Mouse (Mus musculus) erythroblast, embryonic 14.5 days (primary cell): ENCODE results near the gene Tmprss13. TPM values are rescaled to one million over a fixed set of nuclear protein-coding genes. Genes with fewer than 3 reads are reported as not detected.

Experiments
- H3K27me3 ChIP-seq: 2 replicates; pipeline ENCODE4 v1.6.1; 2012; ENCODE audit warnings: inconsistent platforms; ENCODE audit not compliant: control insufficient read depth
- H3K36me3 ChIP-seq: 2 replicates; pipeline ENCODE4 v1.6.1; 2012; ENCODE audit warnings: mild to moderate bottlenecking, inconsistent platforms; ENCODE audit not compliant: control insufficient read depth
- H3K4me1 ChIP-seq: 2 replicates; pipeline ENCODE4 v1.6.1; 2012; ENCODE audit warnings: inconsistent platforms; ENCODE audit not compliant: control insufficient read depth
- H3K4me3 ChIP-seq: replicated peaks from 2 replicates; pipeline ENCODE3; 2012; ENCODE audit warnings: moderate library complexity, mild to moderate bottlenecking, inconsistent platforms
- H3K9me3 ChIP-seq: 2 replicates; pipeline ENCODE4 v1.6.1; 2012; ENCODE audit warnings: low read length, inconsistent platforms, mixed read lengths; ENCODE audit not compliant: control insufficient read depth
- GATA1 ChIP-seq: IDR thresholded peaks from 2 replicates; pipeline ENCODE4 v1.6.1; 2012; ENCODE audit warnings: low read length, inconsistent platforms, mixed read lengths
- TAL1 ChIP-seq: IDR thresholded peaks from 3 replicates; pipeline ENCODE4 v1.6.1; 2012; ENCODE audit warnings: low read length, inconsistent platforms, mixed read lengths
- polyA plus RNA-seq: library from polyadenylated mRNA; stranded (reverse); fragments of >175 nt; gene quantifications from 2 replicates; pipeline ENCODE4 v1.2.3, GENCODE M21; 2012

Gene Tmprss13
- polyA plus RNA-seq, 1 experiment, result not detected

GRCm38 (mm10) chr9:45299231-45300006, 19.5 kb upstream of the Tmprss13 start:
- Histone ChIP-seq H3K27me3 (no peaks in the 10 kb centered on the region), H3K36me3 (no peaks in the 10 kb centered on the region), H3K4me1 (peaks cover 6% of the 10 kb centered on the region), H3K9me3 (no peaks in the 10 kb centered on the region), H3K4me3 (no peak overlapping the region)
- TF ChIP-seq GATA1 (no peak), TAL1 (no peak)

GRCm38 (mm10) chr9:45300422-45301104, 18.3 kb upstream of the Tmprss13 start:
- Histone ChIP-seq H3K4me3 (peak overlapping the region; percentile 22), H3K36me3 (no peaks in the 10 kb centered on the region), H3K9me3 (no peaks in the 10 kb centered on the region), H3K27me3 (no peaks in the 10 kb centered on the region), H3K4me1 (peaks cover 6% of the 10 kb centered on the region)
- no peak for TF ChIP-seq GATA1
- TF ChIP-seq TAL1, result no peak

- H3K36me3 ChIP-seq, result no peaks in the 10 kb centered on the region
- no peak overlapping the region for H3K4me3 ChIP-seq
- H3K4me1 ChIP-seq, result peaks cover 6% of the 10 kb centered on the region
- H3K9me3 ChIP-seq, result no peaks in the 10 kb centered on the region
- no peaks in the 10 kb centered on the region for H3K27me3 ChIP-seq
- TF ChIP-seq GATA1 (no peak), TAL1 (no peak)
These were observed 17.1 kb upstream of the Tmprss13 start for GRCm38 (mm10) chr9:45301771-45302170.

GRCm38 (mm10) chr9:45306746-45307410, 12.0 kb upstream of the Tmprss13 start:
- no peak overlapping the region for H3K4me3 ChIP-seq
- H3K4me1 ChIP-seq, result no peaks in the 10 kb centered on the region
- no peaks in the 10 kb centered on the region for H3K9me3 ChIP-seq
- H3K36me3 ChIP-seq, result no peaks in the 10 kb centered on the region
- H3K27me3 ChIP-seq, result no peaks in the 10 kb centered on the region
- no peak for TF ChIP-seq TAL1

GRCm38 (mm10) chr9:45308521-45308920, 10.4 kb upstream of the Tmprss13 start:
- no peaks in the 10 kb centered on the region for H3K36me3 ChIP-seq
- no peaks in the 10 kb centered on the region for H3K9me3 ChIP-seq
- TF ChIP-seq GATA1, result no peak
- no peak for TF ChIP-seq TAL1
- H3K4me3 ChIP-seq, result no peak overlapping the region
- no peaks in the 10 kb centered on the region for H3K27me3 ChIP-seq
- H3K4me1 ChIP-seq, result no peaks in the 10 kb centered on the region

- no peaks in the 10 kb centered on the region for H3K9me3 ChIP-seq
- H3K36me3 ChIP-seq, result no peaks in the 10 kb centered on the region
- no peak overlapping the region for H3K4me3 ChIP-seq
- TF ChIP-seq GATA1 (no peak), TAL1 (no peak)
- H3K4me1 ChIP-seq, result no peaks in the 10 kb centered on the region
- H3K27me3 ChIP-seq, result no peaks in the 10 kb centered on the region
These were observed 7.0 kb upstream of the Tmprss13 start for GRCm38 (mm10) chr9:45311858-45312257.

GRCm38 (mm10) chr9:45313913-45314312, 5.0 kb upstream of the Tmprss13 start:
- Histone ChIP-seq H3K27me3 (peaks cover 3% of the 10 kb centered on the region; the same call in 1 of the 2 replicates), H3K4me3 (no peak overlapping the region), H3K9me3 (no peaks in the 10 kb centered on the region), H3K4me1 (no peaks in the 10 kb centered on the region), H3K36me3 (no peaks in the 10 kb centered on the region)
- no peak for TF ChIP-seq TAL1
- TF ChIP-seq GATA1, result no peak

- H3K27me3 ChIP-seq, result peaks cover 7% of the 10 kb centered on the region; the same call in 1 of the 2 replicates
- no peaks in the 10 kb centered on the region for H3K36me3 ChIP-seq
- no peak overlapping the region for H3K4me3 ChIP-seq
- no peaks in the 10 kb centered on the region for H3K9me3 ChIP-seq
- H3K4me1 ChIP-seq, result no peaks in the 10 kb centered on the region
- TF ChIP-seq GATA1, result no peak
- no peak for TF ChIP-seq TAL1
These were observed 1.3 kb upstream of the Tmprss13 start for GRCm38 (mm10) chr9:45317635-45318034.

GRCm38 (mm10) chr9:45321465-45321864, 2.6 kb downstream of the Tmprss13 start:
- H3K4me3 ChIP-seq, result no peak overlapping the region
- no peak for TF ChIP-seq GATA1
- no peaks in the 10 kb centered on the region for H3K9me3 ChIP-seq
- H3K27me3 ChIP-seq, result peaks cover 7% of the 10 kb centered on the region; the same call in 1 of the 2 replicates
- H3K36me3 ChIP-seq, result no peaks in the 10 kb centered on the region
- no peaks in the 10 kb centered on the region for H3K4me1 ChIP-seq
